Mouse (Mus musculus): ENCODE data around the gene Disc1. TPM values are rescaled to one million over a fixed set of nuclear protein-coding genes. Genes with fewer than 3 reads are reported as not detected.
A peak's percentile ranks its signal among the peaks of the same experiment; 100 is the strongest.

Disc1 gene
- total and polyA plus RNA-seq, 3 experiments = not detected

DNA sequence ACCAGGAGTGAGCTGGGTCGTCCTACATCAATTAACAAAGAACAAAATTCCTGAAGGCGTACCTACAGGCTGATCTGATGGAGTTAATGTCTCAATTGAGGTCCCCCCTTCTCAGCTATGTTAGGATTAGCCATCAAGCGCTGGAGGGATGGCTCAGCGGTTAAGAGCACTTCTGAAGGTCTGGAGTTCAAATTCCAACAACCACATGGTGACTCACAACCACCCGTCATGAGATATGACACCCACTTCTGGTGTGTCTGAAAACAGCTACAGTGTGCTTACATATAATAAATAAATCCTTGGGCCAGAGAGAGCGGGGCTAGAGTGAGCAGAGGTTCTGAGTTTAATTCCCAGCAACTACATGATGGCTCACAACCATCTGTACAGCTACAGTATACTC, 109.9 kb downstream of the Disc1 start:
- no peaks in the 10 kb centered on the region for H3K36me3 ChIP-seq (replicated peaks in 1 of 2; ENCODE audit: control insufficient read depth in 1 of 2, insufficient read depth in 1 of 2, low read length in 1 of 2)
- H3K9ac ChIP-seq (ENCODE audit: insufficient read depth, low read depth) = no peak overlapping the region
- no peaks in the 10 kb centered on the region for H3K79me2 ChIP-seq (replicated peaks; ENCODE audit: control insufficient read depth, extremely low read depth, insufficient read depth, poor library complexity, severe bottlenecking)
- no peak overlapping the region for H3K4me2 ChIP-seq (ENCODE audit: insufficient read depth, low read depth, poor library complexity, severe bottlenecking)
- in situ Hi-C loops (cut with MboI; ENCODE audit: low pct_ligation_motif_present, low pct_unique_long_range_greater_than_20kb, low sequenced_read_pairs) = loop anchor here (25.0 kb wide), 1 partner anchor 102 kb away; the partner anchor contains the start of gene Disc1
- H3K9me3 ChIP-seq (replicated peaks; ENCODE audit: low read length) = no peaks in the 10 kb centered on the region
- H3K4me3 ChIP-seq (replicated peaks in 1 of 3; ENCODE audit: low read depth in 2 of 3, low read length in 2 of 3, poor library complexity in 1 of 3) = no peak overlapping the region
- DNase-seq (ENCODE audit: extremely low read depth) = no peak
- no peak overlapping the region for H3K27ac ChIP-seq (ENCODE audit: insufficient read depth, low read depth)
- dilution Hi-C loops (cut with MboI; ENCODE audit: extremely low pct_ligation_motif_present, extremely low pct_unique_long_range_greater_than_20kb, low sequenced_read_pairs) = no loop called here
- no peaks in the 10 kb centered on the region for H3K4me1 ChIP-seq (ENCODE audit: control insufficient read depth in 1 of 2, insufficient read depth in 2 of 2)
- H3K27me3 ChIP-seq (replicated peaks) = peaks cover 71% of the 10 kb centered on the region
- no peak for TF ChIP-seq KAT2A (IDR thresholded peaks at IDR 0.05; ENCODE audit: insufficient replicate concordance, low read length)
- no peak for TF ChIP-seq NRF1 (IDR thresholded peaks at IDR 0.05; ENCODE audit: low read depth, low read length)
- TF ChIP-seq MAZ (IDR thresholded peaks at IDR 0.05; ENCODE audit: low read depth, low read length) = no peak

DNA sequence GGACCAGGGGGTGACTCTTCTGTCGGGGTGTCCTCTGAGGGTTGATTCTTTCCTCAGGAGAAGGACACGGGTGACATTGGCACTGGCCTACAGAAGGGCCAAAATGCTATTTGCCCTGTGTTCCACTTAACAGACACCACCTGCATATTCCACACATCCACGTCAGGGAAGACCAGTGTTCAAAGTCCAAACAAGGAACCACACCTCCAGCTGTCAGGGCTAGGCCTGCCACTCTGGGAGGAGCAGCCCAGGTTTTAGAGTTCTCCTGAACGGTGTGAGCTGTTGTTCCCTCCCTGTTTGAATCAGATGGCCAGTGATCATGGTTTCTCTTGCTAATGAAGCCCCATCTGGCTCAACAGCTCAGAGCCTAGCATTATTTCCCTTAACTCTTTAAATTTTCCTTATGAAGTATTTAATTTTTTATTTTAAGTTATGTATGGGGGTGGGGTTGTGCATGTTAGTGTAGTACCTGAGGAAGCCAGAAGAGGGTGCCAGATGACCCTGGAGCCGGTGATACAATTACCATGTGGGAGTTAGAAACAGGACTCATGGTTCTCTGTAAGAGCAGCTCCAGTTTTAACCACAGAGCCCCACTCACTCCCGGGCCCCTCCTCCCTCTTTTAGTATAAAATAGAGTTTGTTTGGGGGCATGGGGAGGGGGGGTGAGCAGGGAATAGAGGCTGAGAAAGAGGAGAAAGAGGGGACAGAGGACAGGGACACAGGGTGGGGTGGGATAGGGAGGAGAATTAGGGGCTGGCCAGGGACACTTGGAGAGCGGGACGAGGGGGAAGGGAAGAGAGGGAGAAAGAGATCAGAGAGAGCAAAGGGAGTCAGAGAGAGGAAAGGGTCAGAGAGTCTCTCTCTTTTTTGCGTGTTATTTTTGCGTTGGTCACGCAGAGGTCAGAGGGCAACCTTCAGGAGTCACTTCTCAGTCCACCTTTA, 111.8 kb downstream of the Disc1 start:
- no peaks in the 10 kb centered on the region for H3K4me1 ChIP-seq (ENCODE audit: control insufficient read depth in 1 of 2, insufficient read depth in 2 of 2)
- dilution Hi-C loops (cut with MboI; ENCODE audit: extremely low pct_ligation_motif_present, extremely low pct_unique_long_range_greater_than_20kb, low sequenced_read_pairs) (no loop called here), in situ Hi-C loops (cut with MboI; ENCODE audit: low pct_ligation_motif_present, low pct_unique_long_range_greater_than_20kb, low sequenced_read_pairs) (loop anchor here (25.0 kb wide), 1 partner anchor 103 kb away; the partner anchor contains the start of gene Disc1)
- no peaks in the 10 kb centered on the region for H3K36me3 ChIP-seq (replicated peaks in 1 of 2; ENCODE audit: control insufficient read depth in 1 of 2, insufficient read depth in 1 of 2, low read length in 1 of 2)
- no peaks in the 10 kb centered on the region for H3K79me2 ChIP-seq (replicated peaks; ENCODE audit: control insufficient read depth, extremely low read depth, insufficient read depth, poor library complexity, severe bottlenecking)
- no peak overlapping the region for H3K27ac ChIP-seq (ENCODE audit: insufficient read depth, low read depth)
- no peaks in the 10 kb centered on the region for H3K9me3 ChIP-seq (replicated peaks; ENCODE audit: low read length)
- H3K27me3 ChIP-seq (replicated peaks) = peaks cover 64% of the 10 kb centered on the region
- no peak overlapping the region for H3K4me2 ChIP-seq (ENCODE audit: insufficient read depth, low read depth, poor library complexity, severe bottlenecking)
- H3K9ac ChIP-seq (ENCODE audit: insufficient read depth, low read depth) = no peak overlapping the region
- H3K4me3 ChIP-seq (replicated peaks in 1 of 3; ENCODE audit: low read depth in 2 of 3, low read length in 2 of 3, poor library complexity in 1 of 3) = no peak overlapping the region
- DNase-seq (ENCODE audit: extremely low read depth) = peak; percentile 48
- TF ChIP-seq E2F4 (IDR thresholded peaks at IDR 0.05; ENCODE audit: insufficient replicate concordance, low read depth, low read length) (no peak), IRF4 (IDR thresholded peaks at IDR 0.05; ENCODE audit: low read depth, low read length) (0 out of 2 replicates have a peak, but pooled peaks have one; percentile 19), GABPA (IDR thresholded peaks at IDR 0.05; ENCODE audit: insufficient replicate concordance, low read depth, low read length) (no peak), NELFE (IDR thresholded peaks at IDR 0.05; ENCODE audit: low read depth, low read length) (no peak), UBTF (IDR thresholded peaks at IDR 0.05; ENCODE audit: low read depth, low read length) (no peak), POLR2AphosphoS2 (IDR thresholded peaks at IDR 0.05; ENCODE audit: low read depth, low read length) (no peak), HCFC1 (IDR thresholded peaks at IDR 0.05; ENCODE audit: low read depth, low read length) (no peak), MYC (IDR thresholded peaks at IDR 0.05; ENCODE audit: low read depth, low read length) (peak; percentile 59; the same call in 1 of the 2 replicates), EP300 (IDR thresholded peaks at IDR 0.05; ENCODE audit: low read length) (no peak), ZNF384 (IDR thresholded peaks at IDR 0.05; ENCODE audit: low read depth, low read length) (no peak), CTCF (conservative IDR thresholded peaks at IDR 0.05 in 1 of 2, IDR thresholded peaks at IDR 0.05 in 1 of 2; ENCODE audit: low read depth in 2 of 2, low read length in 2 of 2) (peak; percentile 50 to 73), CHD1 (IDR thresholded peaks at IDR 0.05; ENCODE audit: low read depth, low read length) (no peak), SMC3 (IDR thresholded peaks at IDR 0.05; ENCODE audit: low read depth, low read length) (peak; percentile 72), TBP (conservative IDR thresholded peaks at IDR 0.05; ENCODE audit: low read depth, low read length) (no peak), SIN3A (IDR thresholded peaks at IDR 0.05; ENCODE audit: low read length) (no peak), USF2 (conservative IDR thresholded peaks at IDR 0.05; ENCODE audit: low read depth, low read length) (no peak), RAD21 (IDR thresholded peaks at IDR 0.05; ENCODE audit: low read depth, low read length) (peak; percentile 64), TCF12 (IDR thresholded peaks at IDR 0.05; ENCODE audit: low read depth, low read length) (no peak), JUND (conservative IDR thresholded peaks at IDR 0.05; ENCODE audit: low read depth, low read length) (no peak), ZKSCAN1 (IDR thresholded peaks at IDR 0.05; ENCODE audit: borderline replicate concordance, low read depth, low read length) (no peak), USF1 (IDR thresholded peaks at IDR 0.05; ENCODE audit: low read depth, low read length) (no peak), ZMIZ1 (IDR thresholded peaks at IDR 0.05; ENCODE audit: low read depth, low read length) (no peak), MAFK (IDR thresholded peaks at IDR 0.05; ENCODE audit: insufficient replicate concordance, low read length) (no peak), RCOR1 (conservative IDR thresholded peaks at IDR 0.05; ENCODE audit: low read depth, low read length) (no peak), BHLHE40 (IDR thresholded peaks at IDR 0.05; ENCODE audit: low read depth, low read length) (no peak), MAX (IDR thresholded peaks at IDR 0.05; ENCODE audit: low read length) (no peak), CHD2 (IDR thresholded peaks at IDR 0.05; ENCODE audit: low read length) (no peak), KAT2A (IDR thresholded peaks at IDR 0.05; ENCODE audit: insufficient replicate concordance, low read length) (no peak), MXI1 (IDR thresholded peaks at IDR 0.05; ENCODE audit: low read depth, low read length) (no peak)
